Mouse (Mus musculus): ENCODE data around the gene Tk1. TPM values are rescaled to one million over a fixed set of nuclear protein-coding genes. Genes with fewer than 3 reads are reported as not detected.

Gene Tk1
- polyA plus RNA-seq, 1 experiment from 2014 or later: 79.7 TPM

DNA sequence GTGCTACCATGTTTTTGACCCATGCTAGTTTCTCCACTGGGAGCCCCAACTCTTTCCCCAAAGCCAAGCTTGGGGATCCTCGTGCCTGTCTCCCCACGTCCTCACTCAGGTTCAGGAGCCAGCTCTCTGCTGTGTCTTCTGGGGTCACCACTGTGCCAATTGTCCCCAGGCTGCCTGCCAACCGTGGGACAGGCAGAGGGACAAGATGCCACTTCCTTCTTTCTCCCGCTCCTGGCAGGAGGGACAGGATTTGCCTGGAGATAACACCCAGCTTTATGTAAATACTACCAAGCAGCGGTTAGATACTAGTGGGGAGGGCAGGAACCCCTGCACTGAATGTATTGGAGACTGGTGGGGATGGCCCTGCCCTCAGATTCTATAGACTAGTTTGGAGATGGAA, 12.0 kb downstream of the Tk1 start:
- ATAC-seq: no peak
- DNase-seq (ENCODE audit: low read depth, low spot score): no peak
- no peak for TF ChIP-seq CTCF (IDR thresholded peaks at IDR 0.05)
- no peaks in the 10 kb centered on the region for H3K27me3 ChIP-seq
- in situ Hi-C loops (cut with MboI; ENCODE audit: low pct_unique_long_range_greater_than_20kb): no loop called here
- ChIA-PET POLR2A (no interaction called here), CTCF (interaction anchor here (1.0 to 2.0 kb wide), 3 partner anchors 9 to 23 kb away, joined by 4 to 8 read pairs (median 5); partner anchors contain the start of genes Afmid and Tk1)

DNA sequence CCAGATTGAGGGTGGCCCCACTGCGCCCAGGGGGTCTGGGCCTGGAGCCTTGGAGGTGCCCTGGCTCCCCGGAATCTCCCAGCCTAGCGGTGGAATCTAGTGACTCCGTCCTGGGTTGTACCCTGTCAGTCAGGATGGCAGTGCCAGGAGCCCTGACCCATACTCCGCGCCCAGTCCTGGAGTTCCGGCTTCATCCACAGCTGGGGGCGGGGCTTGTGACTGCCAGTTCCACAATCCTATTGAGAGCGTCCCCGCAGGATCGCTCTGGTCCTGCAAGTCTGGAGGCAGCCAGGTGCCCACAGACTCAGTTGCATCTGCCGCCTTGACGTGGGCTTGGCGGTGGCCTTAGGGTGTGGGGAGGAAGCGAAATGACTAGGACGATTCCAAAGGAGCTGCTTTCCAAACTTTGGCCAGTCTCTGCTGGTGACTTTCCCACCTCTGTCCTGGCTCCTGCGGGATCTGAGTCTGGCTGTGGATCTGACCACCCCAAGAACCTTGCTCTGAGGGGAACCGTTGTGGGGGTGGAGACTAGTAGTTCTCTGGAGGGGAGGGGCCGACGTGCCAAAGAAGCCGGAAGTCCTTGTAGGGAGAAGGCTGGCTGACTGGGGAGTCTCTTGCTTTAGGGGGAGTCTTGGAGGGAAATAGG, 15.4 kb downstream of the Tk1 start:
- H3K27me3 ChIP-seq: no peaks in the 10 kb centered on the region
- ChIA-PET POLR2A (interaction anchor here (0.8 to 1.4 kb wide), 3 partner anchors 9 to 21 kb away, joined by 3 to 6 read pairs (median 4); no protein-coding TSS in a partner anchor), CTCF (no interaction called here)
- TF ChIP-seq CTCF (IDR thresholded peaks at IDR 0.05): no peak
- DNase-seq (ENCODE audit: low read depth, low spot score) (no peak), ATAC-seq (peak; percentile 74)
- in situ Hi-C loops (cut with MboI; ENCODE audit: low pct_unique_long_range_greater_than_20kb): no loop called here

DNA sequence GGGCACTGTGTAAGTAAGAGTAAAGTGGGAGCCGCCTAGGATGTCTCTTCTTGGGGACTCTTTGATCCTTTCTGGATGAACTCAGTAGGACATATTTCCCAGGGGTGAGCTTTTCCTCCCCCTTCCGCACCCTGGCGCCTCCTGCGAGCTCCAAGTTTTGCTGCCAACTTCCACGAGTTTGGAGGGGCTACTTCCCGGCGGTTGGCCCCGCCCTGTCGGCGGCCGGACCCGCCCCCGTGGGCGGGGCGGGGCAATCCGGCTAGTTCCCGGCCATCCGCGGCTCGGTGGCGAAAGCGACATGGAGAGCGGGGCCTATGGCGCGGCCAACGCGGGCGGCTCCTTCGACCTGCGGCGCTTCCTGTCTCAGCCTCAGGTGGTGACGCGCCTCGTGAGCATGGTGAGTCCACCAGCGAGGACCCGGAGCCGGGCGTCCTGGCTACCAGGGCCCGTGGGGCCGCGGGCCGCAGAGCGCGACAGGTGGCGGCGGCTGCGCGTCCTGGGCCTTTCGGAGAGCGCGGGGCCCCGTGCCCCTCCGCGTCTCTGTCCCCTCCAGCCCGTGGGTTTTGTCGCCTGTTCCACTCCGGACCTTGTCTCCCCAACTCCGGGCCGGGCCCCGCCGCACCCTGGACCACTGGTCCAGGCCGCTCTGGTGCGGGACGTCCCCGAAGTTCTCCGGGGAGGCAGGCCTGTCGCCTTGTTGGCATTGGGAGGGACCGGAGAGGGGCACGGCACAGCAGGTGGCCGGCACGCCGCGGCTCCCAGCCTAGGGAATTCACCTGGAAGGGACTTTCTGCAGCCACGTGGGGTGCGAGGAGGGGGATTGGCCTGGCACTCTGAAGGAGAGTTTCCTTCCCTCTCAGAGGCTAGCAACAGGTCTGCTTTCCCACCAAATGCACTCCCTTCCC, 16.2 kb downstream of the Tk1 start, which contains the start of the genes Gm20708 and Syngr2:
Gm20708 (plus strand) TSS at position 262 of the 905 bp plus-strand sequence.
Syngr2 (plus strand) TSS at position 262 of the 905 bp plus-strand sequence.
- ChIA-PET POLR2A (interaction anchor here (0.7 to 1.4 kb wide), 4 partner anchors 9 to 20 kb away, joined by 3 to 6 read pairs (median 4); no protein-coding TSS in a partner anchor), CTCF (interaction anchor here (1.1 to 1.3 kb wide), 2 partner anchors 20 to 100 kb away, joined by 3 to 5 read pairs; no protein-coding TSS in a partner anchor)
- peak; percentile 13 for ATAC-seq
- in situ Hi-C loops (cut with MboI; ENCODE audit: low pct_unique_long_range_greater_than_20kb): no loop called here
- DNase-seq (ENCODE audit: low read depth, low spot score): no peak
- TF ChIP-seq CTCF (IDR thresholded peaks at IDR 0.05): no peak
- H3K27me3 ChIP-seq: no peaks in the 10 kb centered on the region

- TF ChIP-seq CTCF (IDR thresholded peaks at IDR 0.05): no peak
- POLR2A ChIA-PET: no interaction called here
- no peak for DNase-seq (ENCODE audit: low read depth, low spot score)
- CTCF ChIA-PET: interaction anchor here (2.3 kb wide), 1 partner anchor 17 kb away, joined by 7 read pairs; no protein-coding TSS in a partner anchor
- no peak for ATAC-seq
- in situ Hi-C loops (cut with MboI; ENCODE audit: low pct_unique_long_range_greater_than_20kb): no loop called here
- no peaks in the 10 kb centered on the region for H3K27me3 ChIP-seq
Observed at GRCm38 (mm10) chr11:117806781-117807180, 19.1 kb downstream of the Tk1 start.

DNA sequence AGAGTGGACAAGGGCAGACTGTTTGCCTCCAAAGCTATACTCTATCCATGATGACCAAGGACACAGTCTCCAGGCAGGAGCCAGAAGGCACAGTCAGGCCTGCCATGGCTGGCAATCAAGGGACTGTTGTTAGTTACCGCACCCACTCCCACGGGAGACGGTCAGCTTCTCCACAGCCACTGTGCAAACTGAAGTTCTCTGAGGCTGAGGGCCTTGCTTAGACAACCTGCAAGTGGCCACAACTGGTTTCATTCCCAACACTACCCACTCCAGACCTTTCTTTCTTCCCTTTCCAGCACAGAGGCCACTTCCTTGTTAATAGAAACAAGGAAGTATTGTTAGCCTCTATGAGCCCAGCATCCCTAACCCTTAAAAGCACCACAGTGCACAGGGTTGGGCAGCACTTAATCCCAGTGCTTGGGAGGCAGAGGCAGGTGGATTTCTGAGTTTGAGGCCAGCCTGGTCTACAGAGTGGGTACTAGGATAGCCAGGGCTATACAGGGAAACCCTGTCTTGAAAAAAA, 22.7 kb downstream of the Tk1 start:
- ATAC-seq (no peak), DNase-seq (ENCODE audit: low read depth, low spot score) (no peak)
- no peaks in the 10 kb centered on the region for H3K27me3 ChIP-seq
- no peak for TF ChIP-seq CTCF (IDR thresholded peaks at IDR 0.05)
- ChIA-PET POLR2A (no interaction called here), CTCF (no interaction called here)
- in situ Hi-C loops (cut with MboI; ENCODE audit: low pct_unique_long_range_greater_than_20kb): no loop called here

DNA sequence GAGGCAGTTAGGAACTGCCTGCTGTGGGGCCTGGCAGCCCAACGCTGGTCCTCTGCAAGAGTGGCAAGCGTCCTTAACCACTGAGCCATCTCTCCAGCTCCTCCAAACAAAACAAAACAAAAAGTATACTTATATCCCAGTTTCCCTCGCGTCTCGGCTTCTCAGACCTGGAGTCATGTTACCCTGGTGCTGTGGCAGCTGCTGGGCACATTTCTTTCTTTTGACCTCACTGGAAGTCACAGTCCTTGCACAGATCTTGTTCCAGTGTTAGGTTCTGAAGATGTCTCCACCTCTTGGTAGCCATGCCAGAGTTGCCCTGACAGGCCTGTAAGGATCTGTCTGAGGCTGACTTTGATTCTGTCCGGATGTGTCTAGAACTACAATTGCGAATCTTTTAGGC, 24.2 kb downstream of the Tk1 start:
- in situ Hi-C loops (cut with MboI; ENCODE audit: low pct_unique_long_range_greater_than_20kb): no loop called here
- ChIA-PET CTCF (no interaction called here), POLR2A (no interaction called here)
- TF ChIP-seq CTCF (IDR thresholded peaks at IDR 0.05): no peak
- DNase-seq (ENCODE audit: low read depth, low spot score): no peak
- no peak for ATAC-seq
- no peaks in the 10 kb centered on the region for H3K27me3 ChIP-seq

DNA sequence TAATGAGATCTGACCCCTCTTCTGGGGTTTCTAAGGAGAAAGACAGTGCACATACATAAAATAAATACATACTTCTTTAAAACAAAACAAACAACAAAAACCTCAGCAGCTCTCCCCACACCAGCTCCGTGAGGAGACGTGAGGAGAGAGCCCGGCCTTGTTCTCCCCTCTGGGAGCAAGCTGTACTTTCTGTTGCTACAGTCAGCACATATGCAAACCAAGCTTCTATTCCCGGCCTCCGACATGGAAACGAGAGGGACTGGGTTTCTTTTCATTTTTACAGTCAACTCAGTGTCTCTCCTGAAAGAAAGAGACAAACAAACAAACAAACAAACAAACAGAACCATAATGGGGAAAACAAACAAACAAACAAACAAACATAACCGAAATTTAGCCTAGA, 25.9 kb downstream of the Tk1 start:
- no peak for TF ChIP-seq CTCF (IDR thresholded peaks at IDR 0.05)
- DNase-seq (ENCODE audit: low read depth, low spot score): no peak
- no peaks in the 10 kb centered on the region for H3K27me3 ChIP-seq
- ChIA-PET CTCF (no interaction called here), POLR2A (no interaction called here)
- in situ Hi-C loops (cut with MboI; ENCODE audit: low pct_unique_long_range_greater_than_20kb): no loop called here
- no peak for ATAC-seq

GRCm38 (mm10) chr11:117799174-117799573, 26.7 kb downstream of the Tk1 start:
- DNase-seq (ENCODE audit: low read depth, low spot score) (no peak), ATAC-seq (no peak)
- ChIA-PET POLR2A (no interaction called here), CTCF (no interaction called here)
- TF ChIP-seq CTCF (IDR thresholded peaks at IDR 0.05): no peak
- in situ Hi-C loops (cut with MboI; ENCODE audit: low pct_unique_long_range_greater_than_20kb): no loop called here
- H3K27me3 ChIP-seq: no peaks in the 10 kb centered on the region

DNA sequence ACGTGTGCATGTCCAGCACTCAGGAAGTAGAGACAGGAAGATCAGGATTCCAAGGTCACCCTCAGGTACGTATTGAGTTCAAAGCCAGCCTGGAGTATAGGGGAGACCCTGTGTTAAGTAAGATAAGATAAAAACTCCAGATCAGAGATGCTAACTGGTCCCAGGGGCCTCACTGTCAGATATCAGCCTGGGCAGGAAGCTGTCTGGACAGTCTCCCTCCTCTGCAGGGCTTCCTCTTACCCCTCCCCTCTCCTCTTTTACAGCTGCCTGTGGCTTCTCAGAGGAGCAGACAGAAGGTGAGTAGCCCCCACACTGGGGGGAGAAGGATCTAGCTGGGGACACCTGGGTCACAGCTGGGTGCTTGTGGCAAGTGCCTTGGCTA, 27.7 kb downstream of the Tk1 start:
- ATAC-seq: no peak
- TF ChIP-seq CTCF (IDR thresholded peaks at IDR 0.05): no peak
- CTCF ChIA-PET: interaction anchor here (1.7 kb wide), 1 partner anchor 27 kb away, joined by 4 read pairs; no protein-coding TSS in a partner anchor
- in situ Hi-C loops (cut with MboI; ENCODE audit: low pct_unique_long_range_greater_than_20kb): no loop called here
- POLR2A ChIA-PET: interaction anchor here (1.1 kb wide), 1 partner anchor 27 kb away, joined by 3 read pairs; the partner anchor contains the start of genes Afmid and Tk1
- DNase-seq (ENCODE audit: low read depth, low spot score): no peak
- H3K27me3 ChIP-seq: no peaks in the 10 kb centered on the region

DNA sequence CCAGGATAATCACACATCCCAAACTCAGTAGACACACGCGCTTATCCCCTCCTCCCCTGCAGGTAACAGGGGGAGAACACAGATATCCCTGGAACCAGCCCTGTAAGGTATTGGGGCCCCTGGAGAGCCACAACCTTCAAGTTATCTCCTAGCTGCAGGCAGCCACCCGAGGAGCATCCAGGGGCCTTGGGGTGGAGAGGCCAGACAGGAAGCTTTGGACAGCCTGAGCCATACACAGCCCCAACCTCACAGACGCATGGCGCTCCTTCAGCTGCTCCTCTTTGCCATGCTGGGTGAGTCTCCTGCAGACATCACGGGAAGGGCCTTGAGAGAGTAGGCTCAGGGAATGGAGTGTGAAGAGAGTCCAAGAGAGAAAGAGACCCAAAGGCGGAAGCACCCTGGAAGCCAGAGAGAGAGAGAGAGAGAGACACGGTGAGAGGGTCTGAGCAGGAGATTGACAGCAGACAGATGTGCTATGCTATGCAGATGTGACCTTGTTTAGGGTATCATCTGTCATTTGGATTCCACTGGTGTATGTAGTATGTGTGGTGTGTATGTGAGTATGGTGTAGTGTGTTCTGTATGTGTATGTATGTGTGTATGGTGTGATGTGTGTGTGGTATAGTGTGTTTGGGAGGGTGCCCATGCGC, 28.3 kb downstream of the Tk1 start, which contains the start of gene 6030468B19Rik:
6030468B19Rik (plus strand) TSS at position 150 of the 649 bp plus-strand sequence.
- ChIA-PET POLR2A (interaction anchor here (1.1 kb wide), 1 partner anchor 28 kb away, joined by 3 read pairs; the partner anchor contains the start of genes Afmid and Tk1), CTCF (interaction anchor here (1.7 kb wide), 1 partner anchor 27 kb away, joined by 4 read pairs; no protein-coding TSS in a partner anchor)
- no peaks in the 10 kb centered on the region for H3K27me3 ChIP-seq
- in situ Hi-C loops (cut with MboI; ENCODE audit: low pct_unique_long_range_greater_than_20kb): no loop called here
- no peak for ATAC-seq
- DNase-seq (ENCODE audit: low read depth, low spot score): no peak
- no peak for TF ChIP-seq CTCF (IDR thresholded peaks at IDR 0.05)

Data from Patski (cell line).